Mouse (Mus musculus): ENCODE measurements at regions not wholly inside any gene's neighbourhood (a gene's known extent, or its start where the extent isn't known, plus 50 kb on each side); places are given as distances from the start of the nearest gene placed in this dataset.

DNA sequence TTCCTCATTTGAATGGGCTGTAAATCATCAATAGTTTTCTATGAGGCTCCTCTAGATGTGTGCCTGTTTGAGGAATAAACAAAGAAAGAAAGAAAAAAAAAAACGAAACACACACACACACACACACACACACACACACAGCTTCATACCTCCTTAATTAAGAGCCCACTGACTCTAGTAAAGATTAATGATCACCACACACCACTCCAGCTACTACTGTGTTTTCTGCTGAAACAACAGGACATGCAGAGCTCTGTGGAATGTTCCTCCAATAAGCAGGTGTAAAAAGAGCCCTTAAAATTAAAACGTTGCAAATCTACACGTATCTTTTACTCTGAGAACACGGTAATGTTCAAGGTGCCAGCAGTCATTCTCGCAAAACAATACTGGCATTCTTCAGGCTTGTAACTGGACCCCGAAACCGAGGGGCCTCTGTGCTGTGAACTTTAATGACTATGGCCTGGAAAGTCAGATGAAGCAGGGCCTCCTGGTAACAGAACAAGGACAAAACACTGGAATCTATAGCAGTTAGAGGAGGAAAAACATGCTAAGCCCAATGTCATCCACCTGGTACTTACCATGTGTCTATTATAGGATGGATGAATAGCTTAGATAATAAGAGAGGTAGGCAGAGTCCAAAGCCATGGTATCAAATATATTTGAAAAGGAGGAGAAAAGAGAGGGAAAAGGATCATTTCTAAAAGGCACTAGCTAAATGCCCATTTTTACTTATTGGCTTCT lies 151.7 kb downstream of the Gm11361 start:
- H3K9ac ChIP-seq (ENCODE audit: low read depth, low read length) = no peak overlapping the region
- no peaks in the 10 kb centered on the region for H3K27me3 ChIP-seq (ENCODE audit: control insufficient read depth, insufficient read depth, low read length)
- H3K4me1 ChIP-seq (ENCODE audit: control insufficient read depth, insufficient read depth, low read length) = no peaks in the 10 kb centered on the region
- no peaks in the 10 kb centered on the region for H3K79me2 ChIP-seq (ENCODE audit: control insufficient read depth, insufficient read depth, low read length)
- DNase-seq (ENCODE audit: extremely low read depth, low read depth, low spot score) = no peak
- no peak overlapping the region for H3K4me3 ChIP-seq (ENCODE audit: insufficient read depth, low read depth, low read length)
- H3K36me3 ChIP-seq (ENCODE audit: control insufficient read depth, insufficient read depth, low read length) = no peaks in the 10 kb centered on the region
- 79% methylated on average over 7 of the region's 7 CpGs for WGBS
- no peak overlapping the region for H3K27ac ChIP-seq (replicated peaks; ENCODE audit: insufficient read depth, low read depth, low read length)
- TF ChIP-seq POLR2A (IDR thresholded peaks at IDR 0.05; ENCODE audit: extremely low read depth, insufficient read depth, low read length) = no peak
- TF ChIP-seq CTCF (IDR thresholded peaks at IDR 0.05; ENCODE audit: low read depth, low read length) = no peak

GRCm38 (mm10) chr13:28400459-28400858 lies 143.1 kb downstream of the Gm11361 start:
- TF ChIP-seq POLR2A (IDR thresholded peaks at IDR 0.05; ENCODE audit: extremely low read depth, insufficient read depth, low read length) (no peak), CTCF (IDR thresholded peaks at IDR 0.05; ENCODE audit: low read depth, low read length) (no peak)
- DNase-seq (ENCODE audit: extremely low read depth, low read depth, low spot score) = no peak
- WGBS = 78% methylated on average over 7 of the region's 7 CpGs

More at GRCm38 (mm10) chr13:28400459-28400858, 143.1 kb downstream of the Gm11361 start:
- Histone ChIP-seq H3K27me3 (ENCODE audit: control insufficient read depth, insufficient read depth, low read length) (no peaks in the 10 kb centered on the region), H3K79me2 (ENCODE audit: control insufficient read depth, insufficient read depth, low read length) (no peaks in the 10 kb centered on the region), H3K9ac (ENCODE audit: low read depth, low read length) (no peak overlapping the region), H3K27ac (replicated peaks; ENCODE audit: insufficient read depth, low read depth, low read length) (no peak overlapping the region), H3K4me1 (ENCODE audit: control insufficient read depth, insufficient read depth, low read length) (no peaks in the 10 kb centered on the region), H3K4me3 (ENCODE audit: insufficient read depth, low read depth, low read length) (no peak overlapping the region), H3K36me3 (ENCODE audit: control insufficient read depth, insufficient read depth, low read length) (no peaks in the 10 kb centered on the region)
